Mouse (Mus musculus): ENCODE data around the gene 1700017N19Rik.

Gene 1700017N19Rik

DNA sequence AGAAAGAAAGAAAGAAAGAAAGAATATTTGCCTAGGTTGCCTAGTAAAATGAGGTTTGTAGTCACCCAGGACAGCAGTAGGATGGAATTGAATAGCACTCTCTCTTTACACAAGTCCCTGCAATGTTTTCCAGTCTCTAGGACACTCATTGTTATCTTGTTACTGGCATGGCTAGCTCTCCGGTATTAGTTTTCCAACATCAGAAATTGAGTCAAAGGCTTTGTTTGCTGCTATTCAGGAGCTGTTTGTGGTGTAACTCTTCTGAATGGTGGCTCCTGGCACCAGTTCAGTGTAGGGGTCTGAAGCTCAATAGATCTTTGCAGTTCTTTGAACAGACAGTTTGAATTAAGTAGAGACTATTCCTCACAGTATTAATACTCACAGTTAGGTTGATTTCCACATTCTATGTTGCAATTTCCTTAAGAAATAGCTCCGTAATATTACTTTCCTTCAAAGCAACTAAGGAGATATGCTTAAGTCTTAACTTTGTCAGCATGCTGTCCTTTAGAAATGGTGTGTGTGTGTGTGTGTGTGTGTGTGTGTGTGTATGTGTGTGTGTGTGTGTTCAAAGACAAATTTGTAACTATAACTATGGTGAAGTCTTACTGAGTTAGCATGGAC, 71.8 kb downstream of the 1700017N19Rik start:
- no peak for DNase-seq (ENCODE audit: low spot score)

Data from embryo, embryonic 10 days (tissue).